Mouse (Mus musculus) adrenal gland, adult (tissue): ENCODE results near the gene Rgs6.

ENCODE experiments used
- DNase-seq, 2 experiments: peaks; one replicate each; pipeline ENCODE4 v3.0.0; 2022 to 2023; ENCODE audit warnings: low spot score in 1 of 2; ENCODE audit not compliant: inconsistent age in 2 of 2

The Rgs6 gene

DNA sequence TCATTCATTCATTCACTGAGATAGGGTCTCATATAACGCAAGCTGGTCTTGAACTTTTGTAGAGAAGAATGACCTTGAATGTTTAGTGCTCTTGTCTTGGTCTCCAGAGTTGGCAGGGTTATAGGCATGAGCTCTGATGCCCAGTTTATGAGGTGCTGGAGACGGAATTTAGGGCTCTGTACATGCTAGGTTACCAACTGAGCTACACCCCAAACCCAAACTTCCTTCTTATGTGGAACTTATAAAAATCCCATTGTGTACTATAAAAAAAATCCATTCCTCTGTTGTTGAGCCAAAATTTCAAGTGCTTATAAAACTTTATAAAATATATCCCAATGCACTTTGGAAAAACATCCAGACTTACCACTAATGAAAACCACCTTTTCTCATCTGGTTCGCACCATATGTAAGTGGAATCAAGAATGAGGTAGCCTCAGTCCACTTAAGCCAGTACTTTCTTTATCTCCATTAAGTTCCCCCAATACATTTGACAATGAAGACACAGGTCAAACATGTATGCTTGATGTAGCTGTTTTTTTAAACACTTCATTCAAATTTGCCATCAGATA lies 260.3 kb downstream of the Rgs6 start:
- DNase-seq, result no peak

GRCm38 (mm10) chr12:82854902-82855301 lies 266.8 kb downstream of the Rgs6 start:
- no peak for DNase-seq

- no peak for DNase-seq
Observed at GRCm38 (mm10) chr12:82855333-82856107, 267.4 kb downstream of the Rgs6 start.

GRCm38 (mm10) chr12:82865686-82866085 lies 277.6 kb downstream of the Rgs6 start:
- DNase-seq, result no peak

DNA sequence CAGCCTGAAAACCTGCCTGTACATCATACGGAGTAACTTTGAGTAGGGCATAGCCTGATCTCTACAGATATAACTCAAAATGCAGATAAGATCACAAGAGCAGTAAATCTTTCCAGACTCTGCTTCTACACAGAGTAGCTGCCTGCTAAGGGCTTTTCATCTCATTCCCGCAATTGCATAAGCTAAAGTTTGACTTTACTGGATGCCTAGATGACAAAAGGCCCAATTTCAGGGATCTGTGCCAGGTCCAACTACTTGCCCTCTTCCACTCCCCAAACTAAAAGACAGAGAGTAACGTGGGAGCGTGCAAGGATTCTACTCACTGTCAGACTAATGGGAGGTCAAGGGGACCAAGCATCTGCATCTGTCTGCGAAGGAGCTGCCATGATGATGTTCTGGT lies 292.6 kb downstream of the Rgs6 start:
- peak in 1 of 2 experiments; percentile 58 for DNase-seq

- DNase-seq, result peak in 1 of 2 experiments; percentile 30
Observed at GRCm38 (mm10) chr12:82883079-82883478, 295.0 kb downstream of the Rgs6 start.

DNA sequence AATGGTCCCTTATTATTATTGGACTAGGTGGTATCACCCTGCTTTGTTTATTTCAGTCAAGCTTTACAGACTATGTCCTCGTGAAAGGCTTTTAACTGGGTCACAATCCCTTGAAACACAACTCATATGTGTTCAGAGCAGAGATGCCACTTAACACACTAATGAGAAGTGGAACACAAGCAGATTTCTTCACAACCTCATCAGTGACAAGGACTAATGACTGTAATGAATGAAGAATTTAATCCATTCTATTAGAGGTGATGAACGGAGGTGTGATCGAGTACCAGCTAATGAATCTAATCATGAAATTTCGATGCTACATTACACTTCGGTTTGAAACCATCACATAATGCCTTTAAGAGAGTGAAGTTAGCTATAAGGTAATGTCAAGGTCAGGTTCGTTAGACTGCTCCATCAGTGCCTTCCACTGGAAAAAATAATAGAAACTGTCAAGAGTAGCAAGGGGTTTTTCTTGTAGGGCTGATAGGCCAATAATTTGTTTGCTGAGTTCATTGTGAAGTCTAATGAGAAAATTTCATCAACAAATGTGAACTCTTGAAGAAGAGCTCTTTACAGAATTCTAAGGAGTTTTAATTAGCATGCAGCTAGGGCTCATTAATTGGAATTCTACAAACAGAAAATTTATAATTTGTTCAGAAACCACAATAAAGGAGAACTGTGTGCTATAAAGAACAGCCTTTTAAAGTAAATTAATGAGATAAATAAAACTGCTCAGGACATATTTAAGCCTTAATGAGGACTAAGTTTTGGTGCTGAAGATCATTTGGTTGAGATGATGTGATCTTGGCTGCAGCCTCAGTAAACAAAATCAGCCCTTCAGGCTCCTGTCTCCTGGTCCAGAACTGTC lies 307.1 kb downstream of the Rgs6 start:
- DNase-seq, result no peak

DNA sequence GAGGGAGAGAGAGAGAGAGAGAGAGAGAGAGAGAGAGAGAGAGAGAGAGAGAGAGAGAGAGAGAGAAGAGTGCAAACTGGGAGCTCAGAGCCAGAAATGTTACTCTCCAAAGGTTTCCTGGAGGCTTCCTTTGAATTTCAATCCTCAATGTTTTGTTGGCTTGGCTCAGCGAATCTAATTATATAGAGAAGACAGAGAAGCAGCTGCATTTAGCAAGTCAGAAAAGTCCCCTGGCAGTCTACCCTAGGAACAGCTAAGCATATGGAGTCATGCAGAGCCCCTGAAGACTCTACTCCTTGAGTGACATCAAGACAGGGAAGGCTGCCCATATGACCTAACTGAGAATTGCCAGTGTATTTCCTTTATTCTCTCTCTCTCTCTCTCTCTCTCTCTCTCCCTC lies 317.7 kb downstream of the Rgs6 start:
- DNase-seq, result no peak

- no peak for DNase-seq
Observed at GRCm38 (mm10) chr12:82910846-82911245, 322.8 kb downstream of the Rgs6 start.

- DNase-seq, result no peak
Observed at GRCm38 (mm10) chr12:82914127-82914526, 326.0 kb downstream of the Rgs6 start.

GRCm38 (mm10) chr12:82920146-82920545 lies 332.1 kb downstream of the Rgs6 start:
- DNase-seq, result no peak

- DNase-seq, result no peak
Observed at GRCm38 (mm10) chr12:82921287-82922015, 333.4 kb downstream of the Rgs6 start.

DNA sequence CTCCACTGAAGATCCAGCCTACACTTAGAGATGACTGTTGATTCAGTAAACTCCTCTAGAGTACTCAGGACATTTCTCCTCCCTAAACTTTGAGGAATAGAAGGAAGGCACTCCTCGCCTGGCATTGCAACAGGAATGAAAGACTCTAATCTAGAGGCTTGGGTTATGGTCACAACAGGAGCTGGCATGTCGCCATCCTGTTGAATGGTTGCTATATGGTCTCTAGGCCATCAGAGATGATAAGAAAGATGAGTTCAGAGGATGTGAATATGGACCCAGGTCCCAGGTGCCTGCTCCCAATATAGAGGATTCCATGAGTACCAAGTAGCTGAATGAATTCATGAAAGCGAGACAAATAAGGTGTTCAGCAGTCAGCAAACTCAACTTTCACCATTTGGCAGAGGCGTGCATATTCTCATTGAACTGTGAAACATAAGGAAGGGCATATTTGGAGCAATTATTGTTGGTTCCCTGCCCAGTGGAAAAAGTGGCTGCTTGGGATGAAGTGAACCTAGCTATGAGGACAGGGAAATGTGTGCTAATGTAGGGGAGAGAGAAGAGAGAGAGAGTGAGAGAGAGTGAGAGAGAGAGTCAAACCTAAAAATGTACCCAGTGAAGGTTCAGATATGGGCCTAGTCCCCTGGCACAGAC lies 334.9 kb downstream of the Rgs6 start:
- DNase-seq, result no peak

- DNase-seq, result peak; percentile 3 to 54
Observed at GRCm38 (mm10) chr12:82932706-82933461, 344.8 kb downstream of the Rgs6 start.

DNA sequence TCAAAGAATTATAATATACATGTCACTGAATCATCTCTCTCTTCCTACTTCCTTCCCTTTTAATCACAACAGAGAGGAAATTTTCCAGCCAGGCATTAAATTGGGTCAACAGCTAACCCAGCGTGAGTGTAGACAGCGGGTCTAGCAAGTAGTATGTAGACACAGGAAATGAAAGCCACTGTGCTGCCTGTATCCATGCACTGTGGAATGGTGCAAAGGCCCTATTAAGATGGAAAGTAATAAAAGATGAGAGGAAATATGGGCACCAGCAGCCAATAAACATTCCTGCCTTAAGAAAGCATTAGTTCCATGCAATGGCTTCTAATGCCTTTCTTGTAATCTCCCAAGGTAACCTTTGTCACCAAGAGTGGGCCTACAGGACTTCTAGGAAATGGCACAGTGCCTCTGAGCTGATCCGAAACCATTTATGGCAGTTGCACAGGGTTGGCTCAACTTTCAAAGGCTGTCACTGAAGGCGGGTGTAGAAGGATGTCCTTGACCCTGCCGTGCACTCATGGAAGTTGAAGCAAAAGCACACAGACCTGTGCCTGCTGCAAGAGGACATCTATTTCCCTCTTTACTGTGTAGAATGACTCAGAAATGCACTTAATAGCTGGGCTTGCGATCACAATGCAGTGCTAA lies 347.1 kb downstream of the Rgs6 start:
- DNase-seq, result peak; percentile 28 to 64

DNA sequence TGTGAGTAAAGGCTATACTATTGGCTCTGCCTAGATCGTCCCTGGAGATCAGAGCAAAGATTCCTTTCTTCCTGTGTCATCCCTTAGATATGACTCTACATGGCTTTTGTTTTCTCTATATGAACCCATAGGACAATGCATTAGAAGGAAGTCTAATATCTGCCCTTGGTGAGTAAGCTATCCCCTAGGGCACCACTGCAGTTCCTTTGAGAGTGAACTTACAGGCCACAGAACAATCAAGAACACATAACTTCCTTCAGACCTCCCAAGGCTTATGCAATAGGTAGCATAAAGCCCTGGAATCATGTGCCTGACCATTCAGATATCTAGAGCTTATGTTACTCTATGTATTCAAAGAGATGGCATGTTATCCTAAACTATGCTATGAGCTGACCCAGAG lies 347.7 kb downstream of the Rgs6 start:
- DNase-seq, result peak in 1 of 2 experiments; percentile 20

- DNase-seq, result no peak
Observed at GRCm38 (mm10) chr12:82940461-82940860, 352.4 kb downstream of the Rgs6 start.

DNA sequence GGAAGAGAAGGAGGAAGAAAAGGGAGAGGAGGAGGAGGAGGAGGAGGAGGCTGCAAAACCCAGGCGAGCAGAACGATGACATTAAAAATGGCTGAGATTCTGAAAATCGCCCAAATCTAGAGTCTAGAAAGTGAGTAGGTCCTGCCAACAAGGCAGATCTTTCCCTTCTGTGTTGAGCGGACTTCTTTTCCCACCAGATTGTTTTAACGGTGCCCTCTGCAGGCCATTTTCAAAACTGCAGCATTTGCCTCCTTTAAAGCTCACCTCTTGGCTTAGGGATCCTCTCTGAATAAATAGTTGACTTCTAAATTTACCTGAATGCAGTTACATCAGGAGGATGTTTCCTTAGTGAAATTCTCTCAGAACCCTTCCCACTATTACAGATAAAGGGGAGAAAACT lies 358.4 kb downstream of the Rgs6 start:
- peak; percentile 71 to 94 for DNase-seq

GRCm38 (mm10) chr12:82961111-82961510 lies 373.0 kb downstream of the Rgs6 start:
- no peak for DNase-seq
